Mouse (Mus musculus) G1E (cell line): ENCODE data around the gene Rgl1. TPM values are rescaled to one million over a fixed set of nuclear protein-coding genes. Genes with fewer than 3 reads are reported as not detected.

Experiments used
- ATAC-seq: 2 replicates; pipeline ENCODE4 v1.8.0; 2016; ENCODE audit warnings: mild to moderate bottlenecking; ENCODE audit not compliant: insufficient number of reproducible peaks, poor library complexity, low FRiP score, severe bottlenecking; ENCODE audit errors: extremely low read depth
- DNase-seq: peaks from one replicate; pipeline ENCODE4 v3.0.0; 2012; ENCODE audit warnings: low spot score
- H3K27me3 ChIP-seq: 2 replicates; pipeline ENCODE4 v1.6.1; 2012; ENCODE audit warnings: mild to moderate bottlenecking, low read length, inconsistent platforms; ENCODE audit not compliant: insufficient read depth
- H3K36me3 ChIP-seq: replicated peaks from 2 replicates; pipeline ENCODE3; 2012; ENCODE audit warnings: mild to moderate bottlenecking, inconsistent platforms
- H3K4me1 ChIP-seq: 2 replicates; pipeline ENCODE4 v1.6.1; 2012; ENCODE audit warnings: low read depth, low read length, inconsistent platforms, mixed read lengths; ENCODE audit not compliant: insufficient read depth
- H3K4me3 ChIP-seq: 2 replicates; pipeline ENCODE4 v1.5.1; 2012; ENCODE audit warnings: low read depth, mild to moderate bottlenecking, inconsistent platforms, low read length, moderate library complexity, mixed read lengths
- H3K9me3 ChIP-seq: replicated peaks from 2 replicates; pipeline ENCODE4 v1.6.1; 2012; ENCODE audit warnings: inconsistent platforms
- CTCF ChIP-seq: IDR thresholded peaks from 2 replicates; pipeline ENCODE4 v1.5.1; 2012; ENCODE audit warnings: low read depth, low read length, inconsistent platforms, mixed read lengths
- GATA1 ChIP-seq: IDR thresholded peaks from 2 replicates; pipeline ENCODE4 v1.6.1; 2012; ENCODE audit warnings: borderline replicate concordance, low read length, inconsistent platforms, mixed read lengths
- GATA2 ChIP-seq: IDR thresholded peaks from 2 replicates; pipeline ENCODE4 v1.6.1; 2012; ENCODE audit warnings: low read depth, low read length, inconsistent platforms, borderline replicate concordance
- POLR2AphosphoS5 ChIP-seq: IDR thresholded peaks from 2 replicates; pipeline ENCODE4 v1.6.1; 2012; ENCODE audit warnings: low read depth, low read length, inconsistent platforms; ENCODE audit not compliant: insufficient replicate concordance
- TAL1 ChIP-seq: conservative IDR thresholded peaks from 2 replicates; pipeline ENCODE4 v1.6.1; 2012; ENCODE audit warnings: low read depth, low read length, inconsistent platforms, mixed read lengths
- polyA plus RNA-seq: library from polyadenylated mRNA; stranded (reverse); fragments of >175 nt; gene quantifications from 2 replicates; pipeline ENCODE4 v1.2.3, GENCODE M21; 2012
- total RNA-seq, 2 experiments: library from RNA; stranded (forward) in 1 of 2; stranded (reverse) in 1 of 2; fragments of 200-1000 nt in 1 of 2; fragments of >200 nt in 1 of 2; fragmentation: Nextera tagmentation in 1 of 2; gene quantifications; 2 replicates each; pipeline ENCODE4 v1.2.3; 2014 to 2017

The Rgl1 gene
- total and polyA plus RNA-seq, 3 experiments, result 0.21 to 5.7 (median 4.0) TPM

DNA sequence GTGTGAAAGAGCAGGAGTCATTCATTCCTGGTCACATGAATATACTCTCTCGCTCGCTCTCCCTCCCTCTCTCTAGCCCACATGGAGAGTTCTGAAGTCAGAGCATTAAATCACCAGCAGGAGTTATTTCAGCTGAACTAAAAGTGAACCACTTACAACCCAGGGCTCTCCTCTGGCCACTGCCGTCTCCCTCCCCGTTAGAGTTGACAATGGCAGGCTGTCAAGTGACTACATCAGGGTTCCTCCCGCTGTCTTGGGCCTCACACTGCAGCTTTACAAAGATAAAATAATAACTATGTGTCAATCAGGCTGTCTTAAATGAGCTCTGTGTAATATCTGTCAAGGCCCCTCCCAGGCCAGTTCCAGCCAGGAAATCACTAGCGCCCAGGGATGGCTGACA lies 63.2 kb downstream of the Rgl1 start:
- no peaks in the 10 kb centered on the region for H3K36me3 ChIP-seq
- no peaks in the 10 kb centered on the region for H3K4me1 ChIP-seq
- ATAC-seq (no peak), DNase-seq (no peak)
- no peaks in the 10 kb centered on the region for H3K27me3 ChIP-seq
- no peaks in the 10 kb centered on the region for H3K9me3 ChIP-seq
- no peak overlapping the region for H3K4me3 ChIP-seq
- TF ChIP-seq CTCF (no peak), POLR2AphosphoS5 (no peak), GATA1 (no peak), GATA2 (no peak), TAL1 (no peak)

DNA sequence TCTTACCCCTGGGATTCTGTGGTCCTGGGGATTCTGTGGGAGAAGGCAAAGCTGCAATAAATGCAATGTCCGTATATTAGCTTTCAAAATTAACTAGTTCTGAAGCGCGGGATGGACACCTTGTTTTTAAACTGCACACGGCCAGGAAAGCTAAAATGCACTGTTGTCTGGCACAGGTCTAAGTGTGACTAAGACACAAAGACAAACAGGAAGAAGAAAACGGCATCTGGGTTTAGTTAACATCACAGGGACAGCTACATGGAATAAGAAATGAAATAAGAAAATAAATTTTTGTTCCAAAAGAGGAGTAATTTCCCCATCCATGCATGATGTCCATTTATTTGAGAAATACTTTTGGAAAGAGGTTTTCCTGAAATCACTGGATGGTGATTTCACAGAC lies 65.1 kb downstream of the Rgl1 start:
- ATAC-seq, result no peak
- 0 out of 2 replicates have a peak, but pooled peaks cover 3% of the 10 kb centered on the region for H3K9me3 ChIP-seq
- TF ChIP-seq POLR2AphosphoS5 (no peak), GATA1 (no peak), TAL1 (no peak), CTCF (no peak), GATA2 (no peak)
- no peak overlapping the region for H3K4me3 ChIP-seq
- H3K36me3 ChIP-seq, result no peaks in the 10 kb centered on the region
- DNase-seq, result no peak
- H3K27me3 ChIP-seq, result no peaks in the 10 kb centered on the region
- H3K4me1 ChIP-seq, result no peaks in the 10 kb centered on the region

GRCm38 (mm10) chr1:152697341-152697740 lies 68.8 kb downstream of the Rgl1 start:
- no peak for TF ChIP-seq GATA1
- TF ChIP-seq CTCF, result no peak
- no peak for TF ChIP-seq POLR2AphosphoS5
- no peak for TF ChIP-seq TAL1
- TF ChIP-seq GATA2, result no peak

GRCm38 (mm10) chr1:152695491-152695890 lies 70.7 kb downstream of the Rgl1 start:
- ATAC-seq, result no peak
- H3K4me3 ChIP-seq, result no peak overlapping the region
- H3K27me3 ChIP-seq, result no peaks in the 10 kb centered on the region
- H3K9me3 ChIP-seq, result 0 out of 2 replicates have a peak, but pooled peaks cover 5% of the 10 kb centered on the region
- no peak for DNase-seq
- no peaks in the 10 kb centered on the region for H3K4me1 ChIP-seq
- H3K36me3 ChIP-seq, result no peaks in the 10 kb centered on the region
- no peak for TF ChIP-seq POLR2AphosphoS5
- TF ChIP-seq CTCF, result no peak
- TF ChIP-seq GATA2, result no peak
- no peak for TF ChIP-seq GATA1
- TF ChIP-seq TAL1, result no peak

More at GRCm38 (mm10) chr1:152697341-152697740, 68.8 kb downstream of the Rgl1 start:
- Histone ChIP-seq H3K4me1 (no peaks in the 10 kb centered on the region), H3K36me3 (no peaks in the 10 kb centered on the region), H3K27me3 (no peaks in the 10 kb centered on the region), H3K9me3 (0 out of 2 replicates have a peak, but pooled peaks cover 5% of the 10 kb centered on the region), H3K4me3 (no peak overlapping the region)
- no peak for DNase-seq
- no peak for ATAC-seq

GRCm38 (mm10) chr1:152689968-152690367 lies 76.2 kb downstream of the Rgl1 start:
- Histone ChIP-seq H3K4me3 (no peak overlapping the region), H3K9me3 (peaks cover 4% of the 10 kb centered on the region), H3K27me3 (no peaks in the 10 kb centered on the region), H3K36me3 (no peaks in the 10 kb centered on the region), H3K4me1 (no peaks in the 10 kb centered on the region)
- no peak for ATAC-seq
- no peak for DNase-seq
- TF ChIP-seq GATA1 (no peak), GATA2 (no peak), CTCF (no peak), TAL1 (no peak)

DNA sequence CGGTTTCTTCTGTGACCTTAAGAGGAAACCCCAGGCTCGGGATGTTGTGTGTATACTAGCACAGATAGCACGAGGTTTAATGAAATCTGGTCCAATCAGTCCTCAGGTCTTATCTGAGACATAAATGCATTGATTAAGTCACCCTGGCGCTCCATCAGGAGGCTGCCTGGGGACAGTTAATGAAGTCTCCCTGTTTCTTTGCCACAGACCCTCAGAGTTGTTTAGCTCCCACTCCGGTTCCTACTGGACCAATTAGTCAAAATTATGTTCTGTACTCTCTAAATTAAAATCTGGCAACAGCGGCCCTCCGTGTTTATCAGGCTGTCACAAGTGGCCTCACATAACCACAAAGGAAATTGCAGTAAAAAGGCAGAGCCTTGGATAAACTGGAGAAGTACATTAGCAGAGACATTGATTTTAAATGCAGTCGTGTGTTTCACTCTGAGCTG lies 78.4 kb downstream of the Rgl1 start:
- no peak for ATAC-seq
- no peaks in the 10 kb centered on the region for H3K36me3 ChIP-seq
- no peaks in the 10 kb centered on the region for H3K27me3 ChIP-seq
- DNase-seq, result no peak
- TF ChIP-seq GATA2 (no peak), POLR2AphosphoS5 (no peak), CTCF (no peak), GATA1 (no peak), TAL1 (no peak)
- peaks cover 3% of the 10 kb centered on the region for H3K9me3 ChIP-seq
- no peaks in the 10 kb centered on the region for H3K4me1 ChIP-seq
- H3K4me3 ChIP-seq, result no peak overlapping the region

DNA sequence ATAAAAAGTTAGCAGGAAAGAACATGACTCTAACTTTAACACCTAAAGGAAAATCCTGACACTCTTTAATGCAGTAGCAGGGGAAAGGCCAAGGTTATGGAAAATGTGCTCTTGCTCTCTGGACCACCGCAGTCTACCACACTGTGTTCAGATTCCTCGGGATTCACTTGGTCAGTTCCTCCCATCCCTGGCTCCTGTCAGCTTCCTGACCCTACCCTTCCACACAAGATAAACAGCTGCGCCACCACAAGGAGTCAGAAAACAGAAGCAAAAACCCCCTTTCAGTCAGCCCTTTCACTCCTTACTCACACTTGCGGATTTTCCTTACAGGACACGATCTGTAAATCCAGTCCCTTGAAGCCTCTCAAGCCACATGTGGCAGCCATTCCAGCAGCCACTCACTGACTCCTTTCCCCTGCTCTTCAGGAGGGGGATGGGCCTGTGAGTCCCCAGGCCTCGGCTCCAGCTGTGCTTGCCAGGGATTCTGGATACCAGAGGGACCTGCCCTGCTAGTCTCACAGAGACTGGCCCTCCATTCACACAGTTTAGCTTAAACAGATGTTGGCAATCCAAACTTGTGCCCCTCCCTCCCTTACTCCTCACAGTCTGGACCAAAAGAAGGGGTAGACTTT lies 78.9 kb downstream of the Rgl1 start:
- peaks cover 3% of the 10 kb centered on the region for H3K9me3 ChIP-seq
- no peak for ATAC-seq
- H3K36me3 ChIP-seq, result no peaks in the 10 kb centered on the region
- TF ChIP-seq CTCF (no peak), POLR2AphosphoS5 (no peak), GATA2 (no peak), GATA1 (no peak), TAL1 (no peak)
- no peaks in the 10 kb centered on the region for H3K4me1 ChIP-seq
- H3K4me3 ChIP-seq, result no peak overlapping the region
- DNase-seq, result no peak
- no peaks in the 10 kb centered on the region for H3K27me3 ChIP-seq
